Mouse (Mus musculus) liver, adult 2 months (tissue): ENCODE measurements around the gene Poc5. TPM values are rescaled to one million over a fixed set of nuclear protein-coding genes. Genes with fewer than 3 reads are reported as not detected.

ENCODE experiments used
- DNase-seq: peaks from one replicate; pipeline ENCODE4 v3.0.0-alpha.2; 2011; ENCODE audit warnings: low read depth, low spot score; ENCODE audit errors: extremely low read depth
- H3K27ac ChIP-seq: fragments of 200-500 bp; replicated peaks from 2 replicates; pipeline ENCODE4 v1.5.1; 2012; ENCODE audit warnings: low read depth, mild to moderate bottlenecking, control low read depth, inconsistent platforms, low read length; ENCODE audit not compliant: insufficient read depth
- H3K27me3 ChIP-seq: fragments of 200-500 bp; 2 replicates; pipeline ENCODE4 v1.6.1; 2012; ENCODE audit warnings: mild to moderate bottlenecking, moderate library complexity, low read length, inconsistent platforms; ENCODE audit not compliant: control insufficient read depth, insufficient read depth
- H3K36me3 ChIP-seq: fragments of 200-500 bp; 2 replicates; pipeline ENCODE4 v1.6.1; 2012; ENCODE audit warnings: low read length, inconsistent platforms; ENCODE audit not compliant: control insufficient read depth, insufficient read depth
- H3K4me1 ChIP-seq: fragments of 200-500 bp; 2 replicates; pipeline ENCODE4 v1.6.1; 2011; ENCODE audit warnings: low read length; ENCODE audit not compliant: control insufficient read depth, insufficient read depth
- H3K4me3 ChIP-seq: fragments of 200-500 bp; 2 replicates; pipeline ENCODE4 v1.5.1; 2011; ENCODE audit warnings: low read depth, mild to moderate bottlenecking, control low read depth, low read length, moderate library complexity; ENCODE audit not compliant: insufficient read depth
- H3K79me2 ChIP-seq: fragments of 200-500 bp; 2 replicates; pipeline ENCODE4 v1.6.1; 2012; ENCODE audit warnings: inconsistent platforms, mild to moderate bottlenecking, low read length, moderate library complexity; ENCODE audit not compliant: control insufficient read depth, insufficient read depth
- H3K9ac ChIP-seq: fragments of 200-500 bp; 2 replicates; pipeline ENCODE4 v1.6.1; 2012; ENCODE audit warnings: low read depth, mild to moderate bottlenecking, control low read depth, inconsistent platforms, low read length
- CTCF ChIP-seq: fragments of 200-500 bp; IDR thresholded peaks from 2 replicates; pipeline ENCODE4 v1.5.1; 2011; ENCODE audit warnings: low read depth, low read length, control low read depth
- POLR2A ChIP-seq: fragments of 200-500 bp; IDR thresholded peaks from 2 replicates; pipeline ENCODE4 v1.6.1; 2011; ENCODE audit warnings: low read length, control low read depth; ENCODE audit not compliant: insufficient read depth; ENCODE audit errors: extremely low read depth
- WGBS: fragments of 180-500 bp; shearing (Covaris S2); methylation state at CpG from one replicate; pipeline ENCODE4 v1.1.7; 2018; 5-methylcytosine and 5-hydroxymethylcytosine counted together
- polyA plus RNA-seq: library from polyadenylated mRNA; depleted of rRNA; stranded (reverse); fragments of >200 nt; gene quantifications from 2 replicates; pipeline ENCODE4 v1.2.3, GENCODE M21; 2012; rRNA removed
- total RNA-seq: library from RNA; depleted of rRNA; stranded (reverse); fragments of >200 nt; gene quantifications from 2 replicates; pipeline ENCODE4 v1.2.3, GENCODE M21; 2014; rRNA removed

Poc5 gene
- total and polyA plus RNA-seq, 2 experiments: 1.6 to 5.3 TPM

DNA sequence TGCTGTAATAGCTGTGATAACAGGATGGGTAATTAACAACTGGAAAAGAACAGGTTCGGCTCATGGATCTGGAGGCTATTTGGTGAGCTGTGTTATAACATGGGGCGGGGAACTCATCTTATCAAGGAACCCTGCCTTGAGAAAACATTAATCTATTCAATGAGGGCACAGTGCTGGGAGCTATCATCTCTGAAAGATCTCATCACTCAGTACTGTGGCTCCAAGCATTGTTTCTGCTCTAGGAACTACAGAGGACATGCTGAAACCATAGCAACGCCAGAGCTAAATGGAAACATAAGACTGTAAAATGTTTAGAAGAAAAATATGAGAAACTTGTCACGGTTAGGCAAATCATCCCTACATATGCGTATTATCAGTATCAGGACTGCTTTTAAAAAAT is 69.9 kb downstream of the Poc5 start:
- Histone ChIP-seq H3K36me3 (no peaks in the 10 kb centered on the region), H3K79me2 (no peaks in the 10 kb centered on the region), H3K4me1 (0 out of 2 replicates have a peak, but pooled peaks cover 3% of the 10 kb centered on the region), H3K9ac (no peak overlapping the region), H3K4me3 (no peak overlapping the region), H3K27me3 (no peaks in the 10 kb centered on the region), H3K27ac (no peak overlapping the region)
- TF ChIP-seq CTCF (no peak), POLR2A (no peak)
- no peak for DNase-seq
- 89% methylated on average over 5 of the region's 5 CpGs for WGBS

DNA sequence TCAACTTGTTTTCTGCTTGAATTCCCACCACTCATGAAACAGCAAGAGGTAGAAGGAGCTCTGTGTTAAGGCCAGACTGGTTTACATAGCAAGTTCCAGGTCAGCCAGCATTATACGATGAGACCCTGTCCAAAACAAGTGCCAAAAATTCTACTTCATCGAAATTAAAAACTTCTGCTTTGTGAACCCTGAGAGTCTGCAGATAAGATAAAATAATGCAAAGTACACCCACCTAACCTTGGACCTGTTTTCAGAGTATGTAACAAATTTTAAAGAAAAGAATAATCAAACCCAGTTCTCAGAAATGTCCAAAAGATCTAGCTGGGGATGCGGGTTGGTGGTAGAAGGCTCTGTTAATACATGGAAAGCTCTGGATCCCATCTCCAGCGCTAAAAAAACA is 70.5 kb downstream of the Poc5 start:
- Histone ChIP-seq H3K79me2 (no peaks in the 10 kb centered on the region), H3K27ac (no peak overlapping the region), H3K9ac (no peak overlapping the region), H3K36me3 (no peaks in the 10 kb centered on the region), H3K27me3 (no peaks in the 10 kb centered on the region), H3K4me1 (0 out of 2 replicates have a peak, but pooled peaks cover 3% of the 10 kb centered on the region), H3K4me3 (no peak overlapping the region)
- 87% methylated on average over 4 of the region's 4 CpGs for WGBS
- DNase-seq: no peak
- TF ChIP-seq POLR2A (no peak), CTCF (no peak)

GRCm38 (mm10) chr13:96462644-96463043 is 74.5 kb downstream of the Poc5 start:
- Histone ChIP-seq H3K4me3 (no peak overlapping the region), H3K9ac (no peak overlapping the region), H3K27me3 (no peaks in the 10 kb centered on the region), H3K27ac (no peak overlapping the region), H3K79me2 (no peaks in the 10 kb centered on the region), H3K4me1 (0 out of 2 replicates have a peak, but pooled peaks cover 3% of the 10 kb centered on the region), H3K36me3 (no peaks in the 10 kb centered on the region)
- no peak for DNase-seq
- TF ChIP-seq CTCF (no peak), POLR2A (no peak)
- WGBS: 90% methylated on average over 1 of the region's 1 CpGs

DNA sequence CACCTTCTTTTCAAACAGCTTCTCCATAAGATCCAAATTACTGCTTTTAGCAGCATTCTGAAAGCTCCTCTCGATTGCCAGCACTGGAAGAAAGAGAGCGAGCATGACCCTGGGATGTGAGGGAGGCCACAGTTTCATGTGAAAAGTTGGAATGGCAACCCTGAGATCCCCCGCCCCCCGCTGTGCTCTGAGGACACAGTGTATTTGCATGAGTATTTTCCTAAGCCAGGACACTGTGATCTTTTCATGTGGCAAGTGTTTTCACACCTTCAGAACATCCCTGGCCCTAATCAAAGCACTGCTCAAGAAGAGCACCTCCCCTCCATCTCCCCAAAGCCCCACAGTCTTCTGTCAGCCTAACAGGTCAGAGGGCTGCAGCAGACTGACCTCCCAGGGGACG is 77.2 kb downstream of the Poc5 start:
- Histone ChIP-seq H3K9ac (no peak overlapping the region), H3K27me3 (no peaks in the 10 kb centered on the region), H3K4me1 (0 out of 2 replicates have a peak, but pooled peaks cover 3% of the 10 kb centered on the region), H3K36me3 (no peaks in the 10 kb centered on the region), H3K27ac (no peak overlapping the region), H3K4me3 (no peak overlapping the region), H3K79me2 (no peaks in the 10 kb centered on the region)
- 75% methylated on average over 5 of the region's 5 CpGs for WGBS
- TF ChIP-seq CTCF (no peak), POLR2A (no peak)
- DNase-seq: no peak

Other genes starting within 250 kb of the Poc5 start
- not detected in 2 replicates for gene Ankdd1b, start 82.9 kb downstream of the Poc5 start, total RNA-seq
- gene Ankdd1b, start 82.9 kb downstream of the Poc5 start, polyA plus RNA-seq: not detected in 2 replicates
- not detected in 2 replicates for gene Gm17622, start 102.4 kb downstream of the Poc5 start, total RNA-seq
- gene Gm17622, start 102.4 kb downstream of the Poc5 start, polyA plus RNA-seq: not detected in 2 replicates
- 4.9 and 6.5 TPM in 2 replicates for gene Polk, start 154.3 kb downstream of the Poc5 start, total RNA-seq
- 0.56 and 0.75 TPM in 2 replicates for gene Polk, start 154.3 kb downstream of the Poc5 start, polyA plus RNA-seq
- gene Col4a3bp, start 154.3 kb downstream of the Poc5 start, total RNA-seq: 29.9 and 45.8 TPM in 2 replicates
- 5.7 and 8.1 TPM in 2 replicates for gene Col4a3bp, start 154.3 kb downstream of the Poc5 start, polyA plus RNA-seq